8 mouse cellular contexts compared by ENCODE assay signal in the genomic region with DNA sequence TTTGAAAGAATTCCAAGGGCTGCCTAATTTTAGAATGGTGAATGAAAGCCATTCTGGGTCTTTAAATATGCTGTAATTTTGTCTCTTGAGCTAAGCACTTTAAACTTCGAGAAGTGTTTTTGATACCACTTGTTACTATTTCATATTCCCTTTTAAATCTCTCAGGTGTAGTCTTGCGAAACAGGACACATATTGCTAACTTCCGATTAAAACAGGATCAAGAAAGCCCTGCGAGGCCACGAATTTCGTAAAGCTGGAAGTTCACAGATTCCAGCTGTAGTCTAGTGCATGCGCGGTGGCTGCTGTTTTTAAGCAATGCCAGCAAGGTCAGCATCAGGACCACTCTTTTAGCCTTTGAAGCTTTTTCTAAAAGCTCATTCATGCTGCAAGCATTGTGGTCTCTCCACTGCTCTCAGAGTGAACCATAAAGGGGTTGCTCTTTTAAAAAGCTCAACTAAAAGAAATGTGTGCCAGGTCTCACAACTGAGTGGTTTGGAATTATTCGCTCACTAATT. TPM values are rescaled to one million over a fixed set of nuclear protein-coding genes. Genes with fewer than 3 reads are reported as not detected.
DNase-seq lines count a peak whose midpoint lies in the region; ATAC-seq and TF ChIP-seq lines count a peak whose summit lies in the region.

No protein-coding gene starts in this region.

- H3K4me2 ChIP-seq in heart, embryonic 11.5 days: peak overlapping the region; percentile 78
- peak overlapping the region; percentile 57 for H3K4me2 ChIP-seq in embryonic facial prominence, embryonic 14.5 days (ENCODE audit: low read depth, low read length)
- peak overlapping the region; percentile 47 for H3K4me2 ChIP-seq in intestine, embryonic 16.5 days (ENCODE audit: low read depth, low read length)
- H3K4me2 ChIP-seq in lung, postnatal 0 days (replicated peaks; ENCODE audit: low read depth, low read length): peak overlapping the region; percentile 55

- peak overlapping the region; percentile 60; the same call in 1 of the 2 replicates for H3K9ac ChIP-seq in heart, embryonic 11.5 days (ENCODE audit: low read depth, low read length)
- H3K9ac ChIP-seq in embryonic facial prominence, embryonic 14.5 days (ENCODE audit: low read depth, low read length): peak overlapping the region; percentile 38; the same call in 1 of the 2 replicates
- peak overlapping the region; percentile 45; the same call in 1 of the 2 replicates for H3K9ac ChIP-seq in intestine, embryonic 16.5 days (ENCODE audit: low read depth, low read length)
- no peak overlapping the region; the same call in 1 of the 2 replicates for H3K9ac ChIP-seq in lung, postnatal 0 days (replicated peaks; ENCODE audit: low read depth)

- no peaks in the 10 kb centered on the region for H3K9me3 ChIP-seq in heart, embryonic 11.5 days (replicated peaks; ENCODE audit: control insufficient read depth, low read length)
- no peaks in the 10 kb centered on the region for H3K9me3 ChIP-seq in embryonic facial prominence, embryonic 14.5 days (ENCODE audit: control insufficient read depth, low read length)
- no peaks in the 10 kb centered on the region for H3K9me3 ChIP-seq in intestine, embryonic 16.5 days (ENCODE audit: control insufficient read depth, low read length)
- no peaks in the 10 kb centered on the region for H3K9me3 ChIP-seq in lung, postnatal 0 days (ENCODE audit: low read length)

- H3K36me3 ChIP-seq in heart, embryonic 11.5 days (ENCODE audit: control insufficient read depth, insufficient read depth, low read length): peaks cover 2% of the 10 kb centered on the region; the same call in 1 of the 2 replicates
- no peaks in the 10 kb centered on the region for H3K36me3 ChIP-seq in embryonic facial prominence, embryonic 14.5 days (ENCODE audit: control insufficient read depth, insufficient read depth, low read length)
- no peaks in the 10 kb centered on the region for H3K36me3 ChIP-seq in intestine, embryonic 16.5 days (ENCODE audit: control insufficient read depth, insufficient read depth, low read length)
- H3K36me3 ChIP-seq in lung, postnatal 0 days (ENCODE audit: insufficient read depth, low read length): no peaks in the 10 kb centered on the region

- 0 out of 2 replicates have a peak, but pooled peaks cover 4% of the 10 kb centered on the region for H3K4me1 ChIP-seq in heart, embryonic 11.5 days (ENCODE audit: control insufficient read depth, insufficient read depth, low read length)
- peaks cover 7% of the 10 kb centered on the region; the same call in 1 of the 2 replicates for H3K4me1 ChIP-seq in embryonic facial prominence, embryonic 14.5 days (ENCODE audit: control insufficient read depth, insufficient read depth, low read length)
- H3K4me1 ChIP-seq in intestine, embryonic 16.5 days (ENCODE audit: control insufficient read depth, insufficient read depth, low read length): peaks cover 3% of the 10 kb centered on the region; the same call in 1 of the 2 replicates
- 0 out of 2 replicates have a peak, but pooled peaks cover 3% of the 10 kb centered on the region for H3K4me1 ChIP-seq in lung, postnatal 0 days (ENCODE audit: insufficient read depth, low read depth, low read length)

- peak; percentile 52 for TF ChIP-seq EP300 in lung, postnatal 0 days (IDR thresholded peaks at IDR 0.05)

- peak overlapping the region; percentile 66 for H3K4me3 ChIP-seq in heart, embryonic 11.5 days (ENCODE audit: low read depth, low read length)
- peak overlapping the region; percentile 58 for H3K4me3 ChIP-seq in embryonic facial prominence, embryonic 14.5 days (ENCODE audit: low read depth, low read length)
- H3K4me3 ChIP-seq in intestine, embryonic 16.5 days (ENCODE audit: low read length): peak overlapping the region; percentile 65
- H3K4me3 ChIP-seq in lung, postnatal 0 days (ENCODE audit: low read depth, low read length): peak overlapping the region; percentile 67

- H3K27me3 ChIP-seq in heart, embryonic 11.5 days (ENCODE audit: control insufficient read depth, insufficient read depth, low read length): no peaks in the 10 kb centered on the region
- no peaks in the 10 kb centered on the region for H3K27me3 ChIP-seq in embryonic facial prominence, embryonic 14.5 days (replicated peaks; ENCODE audit: control insufficient read depth, insufficient read depth, low read length)
- no peaks in the 10 kb centered on the region for H3K27me3 ChIP-seq in intestine, embryonic 16.5 days (replicated peaks; ENCODE audit: control insufficient read depth, insufficient read depth, low read length)
- H3K27me3 ChIP-seq in lung, postnatal 0 days (replicated peaks; ENCODE audit: insufficient read depth, low read length): no peaks in the 10 kb centered on the region

- no peak for ATAC-seq in heart, embryonic 11.5 days (replicated peaks; ENCODE audit: insufficient number of reproducible peaks, low FRiP score, low TSS enrichment)
- ATAC-seq in embryonic facial prominence, embryonic 14.5 days (ENCODE audit: low read depth): no peak
- ATAC-seq in intestine, embryonic 16.5 days: no peak
- ATAC-seq in lung, postnatal 0 days: no peak
- ATAC-seq in monocyte, adult 5-6 weeks (replicated peaks; ENCODE audit: insufficient number of reproducible peaks, low FRiP score, low TSS enrichment, poor library complexity, severe bottlenecking): no peak

- WGBS in heart, embryonic 11.5 days (ENCODE audit: insufficient replicate concordance): 80% methylated on average over 9 of the region's 9 CpGs
- WGBS in embryonic facial prominence, embryonic 14.5 days: 77% methylated on average over 9 of the region's 9 CpGs
- 77% methylated on average over 9 of the region's 9 CpGs for WGBS in intestine, embryonic 16.5 days
- WGBS in lung, postnatal 0 days: 52% methylated on average over 9 of the region's 9 CpGs

- TF ChIP-seq CTCF in lung, postnatal 0 days (IDR thresholded peaks at IDR 0.05): no peak

- DNase-seq in heart, postnatal 4 days: no peak
- no peak for DNase-seq in embryonic facial prominence, embryonic 14.5 days (ENCODE audit: low spot score)
- DNase-seq in lung, postnatal 0 days (ENCODE audit: low spot score): peak; percentile 58
- no peak for DNase-seq in frontal cortex, postnatal 25 days (ENCODE audit: low spot score in 2 of 2)
- DNase-seq in frontal cortex, adult 2 months (ENCODE audit: extremely low spot score in 1 of 2, low spot score in 1 of 2): no peak

- H3K27ac ChIP-seq in heart, embryonic 11.5 days (ENCODE audit: low read depth, low read length): peak overlapping the region; percentile 58; the same call in 1 of the 2 replicates
- H3K27ac ChIP-seq in embryonic facial prominence, embryonic 14.5 days (replicated peaks; ENCODE audit: low read depth, low read length): peak overlapping the region; percentile 91
- H3K27ac ChIP-seq in intestine, embryonic 16.5 days (ENCODE audit: low read length): peak overlapping the region; percentile 79; the same call in 1 of the 2 replicates
- peak overlapping the region; percentile 89 for H3K27ac ChIP-seq in lung, postnatal 0 days (ENCODE audit: low read length)

RNA-seq across cellular contexts. Expression of a gene that starts 0.8 kb away (rescaled TPM):
- 20.8 and 21.0 TPM in 2 replicates for polyA plus RNA-seq in heart, embryonic 11.5 days (2014; fragmentation: Nextera tagmentation; extraction: Ambion mirVana)
- total RNA-seq in heart, postnatal 4 days (2021): 1 to 10 TPM; 6.3 to 7.6 TPM
- polyA plus RNA-seq in embryonic facial prominence, embryonic 14.5 days (2014; fragmentation: Nextera tagmentation; extraction: Ambion mirVana): 16.5 and 17.0 TPM in 2 replicates
- polyA plus RNA-seq in intestine, embryonic 16.5 days (2015; fragmentation: Nextera tagmentation; extraction: Ambion mirVana): 14.7 and 15.6 TPM in 2 replicates
- 5.9 and 8.7 TPM in 2 replicates for polyA plus RNA-seq in lung, postnatal 0 days (2015; fragmentation: Nextera tagmentation; extraction: Ambion mirVana)
- polyA plus RNA-seq in frontal cortex, adult 2 months (2012; rRNA removed): 5.9 and 7.3 TPM in 2 replicates
- 3.5 to 5.2 TPM (median 4.9 TPM) in 3 replicates for total RNA-seq in monocyte, adult 5-6 weeks (2017)

RNA-seq across cellular contexts. Expression of a gene that starts 26.1 kb away (rescaled TPM):
- polyA plus RNA-seq in heart, embryonic 11.5 days (2014; fragmentation: Nextera tagmentation; extraction: Ambion mirVana): not detected in 2 replicates
- total RNA-seq in heart, postnatal 4 days (2021): not detected
- 0.38 and 0.45 TPM in 2 replicates for polyA plus RNA-seq in embryonic facial prominence, embryonic 14.5 days (2014; fragmentation: Nextera tagmentation; extraction: Ambion mirVana)
- polyA plus RNA-seq in intestine, embryonic 16.5 days (2015; fragmentation: Nextera tagmentation; extraction: Ambion mirVana): 0.22 TPM in 1 of 2 replicates, not detected in the other
- polyA plus RNA-seq in lung, postnatal 0 days (2015; fragmentation: Nextera tagmentation; extraction: Ambion mirVana): not detected in 2 replicates
- polyA plus RNA-seq in frontal cortex, adult 2 months (2012; rRNA removed): 1.4 and 2.0 TPM in 2 replicates
- 7.5 to 19.8 TPM (median 9.0 TPM) in 3 replicates for total RNA-seq in monocyte, adult 5-6 weeks (2017)
